Mouse (Mus musculus): ENCODE data around the gene Gm9857.
A peak's percentile ranks its signal among the peaks of the same experiment; 100 is the strongest.

The Gm9857 gene

DNA sequence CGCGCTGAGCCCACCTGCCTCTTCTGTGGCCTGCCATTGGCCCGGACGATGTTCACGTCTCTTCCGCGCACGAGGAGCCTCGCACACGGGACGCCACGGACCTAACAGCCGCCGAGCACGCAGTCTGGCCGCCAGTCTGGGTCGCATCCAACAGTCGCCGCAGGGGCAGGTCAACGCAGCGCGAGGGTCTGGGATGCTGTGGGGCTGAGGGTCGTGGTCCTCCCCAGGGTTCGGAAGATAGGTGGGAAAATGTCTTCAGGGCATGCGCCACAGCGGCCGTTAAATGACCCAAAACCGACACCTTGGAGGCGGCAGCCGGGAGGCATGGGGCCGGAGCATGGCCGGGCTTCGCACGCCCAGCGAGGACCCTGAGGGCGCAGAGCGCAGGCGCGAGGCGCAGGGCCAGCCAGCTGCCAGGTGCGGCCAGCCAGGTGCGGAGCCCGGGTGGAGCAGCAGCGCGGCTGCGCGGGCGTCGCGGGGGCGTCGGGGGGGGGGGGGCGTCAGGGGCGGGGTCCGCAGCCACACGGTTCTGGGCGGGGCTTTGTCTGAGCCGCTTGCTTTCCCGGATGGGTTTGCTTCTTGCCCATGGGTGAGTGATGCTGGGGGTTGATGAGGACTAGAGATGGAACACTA, at the start of gene Gm9857:
Gene Gm9857, minus strand, starts transcription at position 445 of the 633 bp plus-strand sequence.
- peak; percentile 62 for DNase-seq

- DNase-seq: no peak
Measured at GRCm38 (mm10) chr3:108987009-108987659, 46.9 kb upstream of the Gm9857 start.

GRCm38 (mm10) chr3:108986534-108986933, 46.3 kb upstream of the Gm9857 start:
- DNase-seq: peak; percentile 30

DNA sequence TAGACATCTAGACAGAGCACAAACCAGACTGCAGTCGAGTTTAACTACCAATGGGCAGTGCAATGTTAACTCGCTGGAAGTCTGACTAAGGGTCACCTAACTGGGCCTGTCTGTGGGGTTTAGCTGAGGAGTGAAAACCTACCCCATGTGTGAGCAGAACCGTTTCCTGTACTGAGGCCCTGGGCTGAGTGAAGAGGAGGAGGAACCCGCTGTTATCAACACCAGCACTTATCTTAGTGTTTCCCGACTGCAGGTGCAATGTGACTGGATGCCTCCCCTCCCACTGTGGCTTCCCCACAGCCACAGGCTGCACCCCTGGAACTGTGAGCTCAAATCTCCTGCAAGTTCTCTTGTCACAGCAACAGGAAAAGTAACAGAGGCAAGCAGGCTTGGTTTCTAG, 43.7 kb upstream of the Gm9857 start:
- DNase-seq: no peak

DNA sequence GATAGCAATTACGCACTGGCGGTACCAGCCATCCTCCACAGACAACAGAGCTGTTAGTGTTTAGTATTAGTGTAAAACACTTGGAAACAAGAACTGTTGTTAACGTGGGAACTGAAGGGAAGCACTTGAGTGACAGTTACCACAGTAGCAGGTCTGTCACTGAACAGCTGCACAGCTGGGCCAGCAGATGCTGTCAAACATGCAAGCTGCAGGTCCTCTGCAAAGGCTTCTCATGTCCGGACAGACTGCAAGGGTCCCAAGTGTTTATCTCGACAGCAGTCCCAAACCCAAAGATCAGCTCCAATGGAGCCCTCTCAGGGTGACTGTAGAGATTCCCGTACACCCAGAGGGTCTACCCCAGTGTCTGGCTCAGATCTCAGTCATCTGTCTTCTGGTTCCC, 41.7 kb upstream of the Gm9857 start:
- DNase-seq: no peak

DNA sequence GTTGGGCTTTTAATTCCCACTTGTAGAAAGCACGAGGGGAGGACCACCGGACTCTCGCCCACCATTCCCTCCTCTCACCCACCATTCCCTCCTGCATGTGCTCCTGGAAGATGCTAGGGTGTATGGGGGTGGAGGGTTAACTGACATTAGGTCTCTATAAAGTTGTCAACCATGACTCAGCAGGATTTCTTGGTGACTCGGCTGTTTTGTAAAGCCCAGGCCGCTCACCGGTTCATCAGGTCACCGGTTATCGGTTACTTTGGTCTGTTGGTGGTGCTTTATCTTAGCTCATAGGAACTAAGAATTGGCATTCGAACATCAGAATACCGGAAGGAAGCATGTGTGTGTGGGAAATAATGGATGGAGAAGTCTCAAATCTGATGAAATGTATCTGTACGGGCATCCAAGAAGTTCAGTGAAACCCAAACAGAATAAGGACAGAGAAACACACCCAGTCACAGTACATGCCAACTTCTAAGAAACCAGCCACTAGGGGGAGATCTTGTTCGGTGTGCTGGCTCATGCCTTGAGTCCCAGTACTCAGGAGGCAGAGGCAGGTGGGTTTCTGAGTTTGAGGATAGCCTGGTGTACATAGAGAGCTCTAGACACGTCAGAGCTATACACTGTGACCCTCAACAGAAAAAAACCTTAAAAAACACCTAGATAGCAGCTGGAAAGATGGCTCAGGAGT, 37.2 kb upstream of the Gm9857 start:
- DNase-seq: no peak

GRCm38 (mm10) chr3:108974920-108975485, 34.8 kb upstream of the Gm9857 start:
- DNase-seq: no peak

DNA sequence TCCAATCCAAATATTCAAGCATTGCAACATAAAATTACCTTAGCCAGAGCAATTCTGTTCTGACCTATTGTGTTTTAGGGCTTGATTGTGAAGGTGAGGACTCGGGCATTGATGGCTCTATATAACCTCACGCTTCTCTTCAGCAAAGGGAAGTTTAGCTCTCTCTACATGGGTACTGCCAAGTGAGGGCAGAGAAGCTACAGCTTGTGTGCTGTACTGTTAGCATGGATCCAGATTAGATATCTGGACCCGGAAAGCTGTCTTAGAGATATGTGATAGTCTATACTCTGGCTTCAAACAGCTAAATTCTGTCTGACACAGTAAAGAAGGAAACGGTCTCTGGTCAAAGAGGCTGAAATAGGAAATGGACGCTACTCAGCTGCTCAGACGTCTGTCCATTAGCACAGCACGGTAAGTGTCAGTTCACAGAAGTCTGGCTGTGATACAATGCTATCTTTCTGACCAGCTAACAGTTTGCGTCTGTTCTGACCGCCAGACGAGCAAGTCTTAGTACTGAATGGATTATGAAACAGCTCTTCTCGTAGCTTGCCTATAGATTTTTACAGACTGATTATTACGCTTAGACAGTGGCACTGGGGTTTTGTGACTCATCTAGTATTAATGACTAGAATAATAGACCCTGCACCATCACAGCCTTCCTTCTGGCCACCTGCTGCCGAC, 33.9 kb upstream of the Gm9857 start:
- no peak for DNase-seq

- DNase-seq: no peak
Measured at GRCm38 (mm10) chr3:108966051-108966450, 25.8 kb upstream of the Gm9857 start.

GRCm38 (mm10) chr3:108964361-108965044, 24.3 kb upstream of the Gm9857 start:
- peak; percentile 18 for DNase-seq

GRCm38 (mm10) chr3:108963776-108964175, 23.5 kb upstream of the Gm9857 start:
- no peak for DNase-seq

- DNase-seq: no peak
Measured at GRCm38 (mm10) chr3:108963278-108963677, 23.0 kb upstream of the Gm9857 start.

DNA sequence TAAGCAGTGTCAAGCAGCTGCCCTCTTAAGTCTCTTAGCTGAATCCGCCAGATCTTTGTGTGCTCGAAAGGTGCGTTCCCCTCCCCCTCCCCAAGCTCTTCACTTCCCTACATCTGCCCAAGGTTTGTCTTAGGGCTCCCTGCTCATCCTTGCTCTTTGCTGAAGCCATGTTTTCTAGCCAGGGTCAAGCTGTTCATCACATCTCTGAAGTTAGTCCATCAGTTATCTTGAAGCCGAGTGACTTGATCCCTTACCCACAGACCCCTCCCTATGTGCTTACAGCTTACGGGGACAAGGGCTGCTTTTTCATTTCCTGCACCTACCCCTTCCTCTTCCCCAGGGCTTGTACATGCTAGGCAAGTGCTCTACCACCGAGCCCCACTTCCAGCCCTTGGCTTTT, 21.4 kb upstream of the Gm9857 start:
- DNase-seq: no peak

DNA sequence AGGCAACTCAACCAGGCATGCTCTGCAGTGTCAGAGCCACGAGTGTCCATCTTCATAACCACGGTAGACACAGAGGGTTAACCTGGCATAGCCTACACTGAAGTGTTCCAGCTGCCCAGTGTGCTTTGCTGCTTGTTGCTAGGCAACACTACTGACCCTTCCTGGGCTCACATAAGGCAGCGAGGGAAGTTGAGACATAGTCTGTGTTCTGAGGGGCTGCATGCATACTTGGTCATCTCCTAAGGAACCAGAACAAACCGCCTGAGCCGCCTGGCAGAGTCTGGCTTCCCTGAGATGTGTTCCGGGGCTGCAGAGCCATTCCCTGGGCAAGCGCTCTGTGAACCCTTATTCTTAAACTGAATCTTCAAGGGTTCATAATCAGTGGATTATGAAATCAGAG, 21.0 kb upstream of the Gm9857 start:
- DNase-seq: peak; percentile 78

DNA sequence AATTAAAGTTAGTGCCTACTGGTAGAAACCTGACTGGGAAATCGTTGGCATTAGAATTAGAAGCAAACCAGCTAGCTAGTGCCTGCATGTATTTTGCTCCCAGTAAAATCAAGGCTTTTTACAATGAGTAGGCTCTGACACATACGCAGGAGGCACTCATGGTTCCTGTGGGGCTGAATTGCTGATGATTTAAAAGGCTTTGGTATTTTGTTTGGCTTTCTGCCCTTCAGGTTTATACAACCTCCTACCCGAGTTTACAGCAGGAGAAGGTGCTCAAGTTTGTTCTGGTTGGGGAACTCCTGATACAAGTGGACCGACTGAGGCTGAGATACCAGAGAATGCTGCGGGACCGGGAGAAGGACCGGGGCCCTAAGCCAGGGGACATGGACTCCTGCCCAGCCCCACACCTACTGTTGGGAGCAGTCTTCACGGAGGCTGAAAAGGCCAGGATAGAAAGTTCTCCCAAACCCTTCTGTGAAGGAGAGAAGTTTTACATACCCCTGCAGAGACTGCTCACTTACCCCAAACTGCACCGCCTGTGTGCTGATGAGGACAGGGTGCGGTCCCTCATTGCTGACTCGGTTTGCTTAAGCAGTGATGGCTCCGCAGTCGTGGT, 19.5 kb upstream of the Gm9857 start:
- DNase-seq: no peak

- no peak for DNase-seq
Measured at GRCm38 (mm10) chr3:108957976-108958375, 17.7 kb upstream of the Gm9857 start.

DNA sequence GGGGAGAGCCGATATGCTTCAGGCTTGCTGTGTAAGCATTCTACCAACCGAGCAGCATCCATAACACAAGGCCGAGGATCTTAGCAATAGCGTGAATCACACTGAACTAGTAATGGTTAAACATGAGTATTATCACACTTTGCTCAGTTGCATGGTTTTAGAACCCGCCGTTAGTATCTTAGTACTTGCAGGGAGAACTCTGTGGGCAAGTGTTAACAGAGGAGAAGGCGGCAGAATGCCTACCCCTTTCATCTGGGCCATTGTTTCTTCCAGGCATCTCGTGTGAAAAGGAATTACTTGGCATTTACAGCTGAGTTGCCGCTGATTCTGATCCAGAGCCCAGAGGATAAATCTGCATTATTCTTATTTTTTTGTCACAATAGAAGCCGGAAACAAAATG, 751 bp upstream of the Gm9857 start:
- DNase-seq: no peak

DNA sequence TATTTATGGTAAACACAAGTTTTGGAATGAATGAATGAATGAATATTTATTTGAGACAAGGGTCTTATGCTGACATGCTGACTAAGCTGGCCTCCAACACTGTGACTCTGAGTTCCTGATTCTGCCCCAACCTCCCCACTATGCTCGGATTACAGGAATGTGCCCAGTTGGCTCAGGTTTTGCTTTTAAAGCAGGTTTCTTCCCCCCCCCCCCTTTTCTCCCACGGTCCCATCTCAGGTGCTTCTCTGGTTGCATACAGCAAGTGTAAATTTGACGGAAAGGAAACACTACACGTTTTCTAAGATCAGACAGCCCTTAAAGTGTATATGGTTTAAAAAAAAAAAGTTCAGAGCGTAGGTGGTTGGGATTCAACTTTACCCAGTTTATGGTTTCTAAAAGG, 672 bp downstream of the Gm9857 start, which contains the start of gene Henmt1:
Gene Henmt1, plus strand, starts transcription at position 301 of the 400 bp plus-strand sequence.
- DNase-seq: no peak

GRCm38 (mm10) chr3:108938691-108939090, 1.6 kb downstream of the Gm9857 start:
- DNase-seq: no peak

DNA sequence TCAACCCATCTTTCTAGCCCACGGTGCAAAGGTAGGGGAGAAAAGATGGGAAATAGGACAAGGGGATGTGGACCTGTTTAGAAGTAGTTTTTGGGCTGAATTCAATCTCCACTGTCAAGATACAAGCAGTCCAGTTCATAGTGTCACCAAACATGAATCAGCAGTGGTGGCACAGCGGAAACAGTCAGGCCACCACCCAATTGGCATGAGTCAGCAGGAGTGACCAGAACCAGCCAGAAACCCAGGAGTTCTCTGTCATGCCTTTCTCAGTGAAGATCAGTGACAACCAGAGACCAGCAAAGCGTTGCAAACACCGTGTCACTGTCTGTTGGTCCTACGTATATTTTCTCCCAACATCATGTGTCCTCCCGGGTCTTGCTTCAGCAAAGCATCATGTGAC, 6.7 kb downstream of the Gm9857 start:
- DNase-seq: no peak

DNA sequence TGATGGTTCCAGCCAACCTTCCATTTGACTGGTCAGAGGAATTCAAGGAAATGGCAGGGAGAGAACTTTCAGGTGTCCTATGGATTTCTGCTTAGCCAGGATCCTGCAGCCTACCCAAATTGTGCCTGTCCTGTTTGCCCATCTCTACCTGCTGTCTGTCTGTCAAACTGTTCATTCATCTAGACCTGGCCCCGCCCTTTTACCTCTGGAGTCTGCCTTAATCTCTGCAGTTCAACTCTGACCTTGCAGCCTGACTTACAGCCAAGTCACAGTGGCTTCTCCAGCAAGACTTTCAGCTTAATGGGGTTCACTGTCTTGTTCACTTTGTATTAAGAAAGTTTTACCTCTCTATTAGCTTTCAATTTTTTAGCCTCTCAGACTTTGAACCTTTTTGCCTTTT, 13.9 kb downstream of the Gm9857 start:
- DNase-seq: no peak

DNA sequence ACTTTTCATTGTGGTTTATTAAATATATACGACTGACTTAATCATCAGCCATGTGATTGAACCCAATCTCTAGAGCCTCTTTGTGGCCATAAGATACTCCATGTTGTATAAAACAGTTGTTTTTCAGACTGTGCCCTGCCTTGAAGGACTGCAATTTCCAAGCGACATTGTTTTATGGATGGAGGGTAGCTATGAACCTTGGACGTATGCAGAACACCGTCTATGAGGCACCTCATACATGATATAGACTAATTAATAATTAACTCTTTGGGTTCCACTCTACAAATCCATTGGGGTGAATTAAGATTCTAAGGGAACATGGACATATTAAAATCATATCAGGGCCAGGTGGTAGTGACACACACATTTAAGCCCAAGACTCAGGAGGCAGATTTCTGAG, 14.6 kb downstream of the Gm9857 start:
- no peak for DNase-seq
